Mouse (Mus musculus) testis, postnatal 10 days (tissue): ENCODE measurements around the gene Ackr4.
A peak's percentile ranks its signal among the peaks of the same experiment; 100 is the strongest.

Source experiments
- DNase-seq: peaks from one replicate; pipeline ENCODE4 v3.0.0; 2021; ENCODE audit warnings: low spot score

Gene Ackr4

DNA sequence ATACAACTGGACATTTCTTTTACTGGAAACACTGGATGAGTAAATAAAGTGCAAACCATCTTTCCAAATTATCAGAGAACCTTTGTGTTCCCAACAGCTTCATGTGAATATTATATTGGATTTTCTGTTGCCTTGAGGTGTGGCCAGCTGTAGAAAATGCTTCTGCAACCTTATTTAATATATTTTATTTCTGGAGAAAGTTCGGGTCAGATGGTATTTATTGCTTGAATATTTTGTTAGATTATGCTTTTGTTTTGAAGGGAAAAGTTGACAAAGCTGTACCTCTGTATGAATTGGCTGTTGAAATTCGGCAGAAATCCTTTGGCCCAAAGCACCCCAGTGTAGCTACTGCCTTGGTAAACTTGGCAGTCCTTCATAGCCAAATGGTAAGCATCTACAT is 86.4 kb downstream of the Ackr4 start, which contains the start of gene Gm28305:
Gene Gm28305 (plus strand): TSS at position 301 of the 400 bp plus-strand sequence.
- no peak for DNase-seq

DNA sequence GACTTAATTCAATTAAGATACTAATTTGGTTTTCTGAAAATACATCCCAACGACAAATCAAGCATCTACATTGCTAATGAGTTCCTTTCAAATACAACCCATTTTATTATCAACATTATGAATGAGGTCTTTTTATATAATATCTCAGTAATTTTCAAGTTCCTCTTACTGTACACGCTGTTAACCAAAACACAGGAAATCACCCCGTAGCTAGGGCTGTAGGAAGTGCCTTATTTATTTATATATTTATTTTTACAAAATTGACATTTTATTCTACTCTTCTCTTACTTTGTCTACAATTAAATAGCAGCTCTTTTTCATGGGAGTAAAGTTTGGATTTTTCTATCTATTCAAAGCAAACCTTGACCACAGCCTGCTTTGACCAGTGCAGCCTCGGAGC is 87.0 kb downstream of the Ackr4 start:
- DNase-seq: no peak

GRCm38 (mm10) chr9:104039031-104039695 is 87.6 kb downstream of the Ackr4 start:
- DNase-seq: no peak

DNA sequence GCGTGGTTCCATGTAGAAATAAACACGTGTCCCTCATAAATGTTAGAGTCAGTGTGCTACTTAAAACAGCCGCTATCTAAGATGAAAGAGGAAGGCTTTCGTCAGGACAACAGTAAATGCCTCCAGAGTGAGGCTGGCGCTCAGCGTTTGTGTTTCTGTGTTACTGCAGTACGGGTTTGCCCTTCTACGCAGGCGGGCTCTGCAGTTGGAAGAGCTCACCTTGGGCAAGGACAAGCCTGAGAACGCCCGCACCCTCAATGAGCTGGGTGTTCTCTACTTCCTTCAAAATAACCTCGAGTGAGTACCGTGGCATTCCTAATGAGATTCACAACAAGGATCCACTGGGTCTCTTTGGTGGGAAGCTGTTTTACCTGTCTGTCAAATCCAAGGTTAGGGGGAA is 88.5 kb downstream of the Ackr4 start:
- no peak for DNase-seq

GRCm38 (mm10) chr9:104035261-104036015 is 91.3 kb downstream of the Ackr4 start:
- DNase-seq: peak; percentile 87

- DNase-seq: no peak
Observed at GRCm38 (mm10) chr9:104034718-104035117, 92.0 kb downstream of the Ackr4 start.

DNA sequence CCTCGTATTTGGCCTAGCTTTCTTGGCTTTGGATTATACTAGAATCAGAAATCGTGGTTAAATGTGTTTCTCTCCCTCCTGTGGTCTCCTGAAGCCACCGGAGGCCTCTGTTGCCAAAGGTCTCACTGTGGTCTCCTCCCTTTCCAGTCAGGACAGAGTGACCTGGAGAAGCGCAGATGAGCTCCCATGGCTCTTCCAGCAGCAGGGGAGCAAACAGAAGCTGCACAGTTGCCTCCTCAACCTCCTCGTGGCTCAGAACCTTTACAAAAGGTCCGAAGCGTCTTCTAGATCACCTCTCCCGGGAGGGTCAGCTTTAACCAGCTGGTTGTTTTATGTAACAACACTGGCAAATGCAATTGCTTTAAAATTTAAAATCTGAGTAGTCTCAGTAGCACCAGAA is 92.5 kb downstream of the Ackr4 start:
- DNase-seq: no peak
